Mouse (Mus musculus) MEL (cell line): ENCODE data around the gene Mrtfb. TPM values are rescaled to one million over a fixed set of nuclear protein-coding genes. Genes with fewer than 3 reads are reported as not detected.

Experiments
- DNase-seq: peaks from one replicate; pipeline ENCODE4 v3.0.0; 2011; ENCODE audit warnings: low read depth, low spot score
- H3K27ac ChIP-seq: 2 replicates; pipeline ENCODE4 v1.5.1; 2012; ENCODE audit warnings: low read depth, mild to moderate bottlenecking, control low read depth, low read length, moderate library complexity; ENCODE audit not compliant: control insufficient read depth
- H3K27me3 ChIP-seq, 2 experiments: fragments of 150-350 bp in 1 of 2; sonication (generic) in 1 of 2; 2 replicates each; pipeline ENCODE4 v1.6.1; 2012; ENCODE audit warnings: low read length in 2 of 2, mild to moderate bottlenecking in 2 of 2, improper control_type of control experiment in 1 of 2, moderate library complexity in 1 of 2; ENCODE audit not compliant: insufficient read depth in 2 of 2, control insufficient read depth in 1 of 2
- H3K36me3 ChIP-seq, 2 experiments: 2 replicates each; pipeline ENCODE4 v1.6.1; 2012 to 2014; ENCODE audit warnings: low read length in 2 of 2, improper control_type of control experiment in 1 of 2, inconsistent platforms in 1 of 2, mild to moderate bottlenecking in 1 of 2; ENCODE audit not compliant: insufficient read depth in 2 of 2, control insufficient read depth in 1 of 2
- H3K4me1 ChIP-seq, 2 experiments: fragments of 150-350 bp in 1 of 2; sonication (generic) in 1 of 2; 2 replicates each; pipeline ENCODE4 v1.6.1; 2012; ENCODE audit warnings: low read length in 2 of 2, improper control_type of control experiment in 1 of 2, mild to moderate bottlenecking in 1 of 2; ENCODE audit not compliant: insufficient read depth in 2 of 2, control insufficient read depth in 1 of 2
- H3K4me3 ChIP-seq, 2 experiments: fragments of 150-350 bp in 1 of 2; sonication (generic) in 1 of 2; 2 replicates each; pipeline ENCODE4 v1.5.1; 2012; ENCODE audit warnings: low read depth in 2 of 2, low read length in 2 of 2, mild to moderate bottlenecking in 2 of 2, moderate library complexity in 2 of 2, control low read depth in 1 of 2, improper control_type of control experiment in 1 of 2; ENCODE audit not compliant: control insufficient read depth in 1 of 2, insufficient read depth in 1 of 2
- H3K79me2 ChIP-seq: 2 replicates; pipeline ENCODE4 v1.6.1; 2012; ENCODE audit warnings: mild to moderate bottlenecking, low read length, moderate library complexity; ENCODE audit not compliant: control insufficient read depth, poor library complexity, insufficient read depth
- H3K9ac ChIP-seq: 2 replicates; pipeline ENCODE4 v1.6.1; 2012; ENCODE audit warnings: low read depth, mild to moderate bottlenecking, control low read depth, low read length, moderate library complexity; ENCODE audit not compliant: control insufficient read depth, poor library complexity, severe bottlenecking
- H3K9me3 ChIP-seq: fragments of 150-350 bp; sonication (generic); replicated peaks from 2 replicates; pipeline ENCODE4 v1.6.1; 2012; ENCODE audit warnings: mild to moderate bottlenecking, low read length, improper control_type of control experiment, moderate library complexity; ENCODE audit not compliant: insufficient read depth
- BHLHE40 ChIP-seq: IDR thresholded peaks from 2 replicates; pipeline ENCODE4 v1.6.1; 2012; ENCODE audit warnings: low read depth, mild to moderate bottlenecking, inconsistent platforms, low read length, improper control_type of control experiment, borderline replicate concordance
- CHD2 ChIP-seq: IDR thresholded peaks from 2 replicates; pipeline ENCODE4 v1.6.1; 2011; ENCODE audit warnings: low read length, improper control_type of control experiment
- CTCF ChIP-seq, 3 experiments: IDR thresholded peaks in 2 of 3; conservative IDR thresholded peaks in 1 of 3; 2 replicates each; pipeline ENCODE4 v1.5.1; 2011 to 2012; ENCODE audit warnings: low read length in 3 of 3, low read depth in 2 of 3, mild to moderate bottlenecking in 2 of 3, improper control_type of control experiment in 1 of 3, inconsistent platforms in 1 of 3, mixed read lengths in 1 of 3, moderate library complexity in 1 of 3; ENCODE audit not compliant: control insufficient read depth in 1 of 3, insufficient read depth in 1 of 3, poor library complexity in 1 of 3, severe bottlenecking in 1 of 3
- ELF1 ChIP-seq: IDR thresholded peaks from 2 replicates; pipeline ENCODE4 v1.6.1; 2014; ENCODE audit warnings: low read depth, mild to moderate bottlenecking, inconsistent platforms, low read length, improper control_type of control experiment, moderate library complexity
- EP300 ChIP-seq, 2 experiments: IDR thresholded peaks; 2 replicates each; pipeline ENCODE4 v1.6.1; 2011; ENCODE audit warnings: improper control_type of control experiment in 2 of 2, low read length in 2 of 2, low read depth in 1 of 2, mild to moderate bottlenecking in 1 of 2
- GABPA ChIP-seq: IDR thresholded peaks from 2 replicates; pipeline ENCODE4 v1.6.1; 2012; ENCODE audit warnings: low read depth, mild to moderate bottlenecking, inconsistent platforms, low read length, improper control_type of control experiment, moderate library complexity
- GATA1 ChIP-seq: IDR thresholded peaks from 2 replicates; pipeline ENCODE4 v1.6.1; 2011; ENCODE audit warnings: low read depth, low read length, improper control_type of control experiment
- HCFC1 ChIP-seq: IDR thresholded peaks from 2 replicates; pipeline ENCODE4 v1.6.1; 2012; ENCODE audit warnings: low read depth, mild to moderate bottlenecking, inconsistent platforms, low read length, improper control_type of control experiment, moderate library complexity
- KAT2A ChIP-seq: conservative IDR thresholded peaks from 2 replicates; pipeline ENCODE4 v1.6.1; 2012; ENCODE audit warnings: low read depth, low read length, improper control_type of control experiment, inconsistent platforms
- MAX ChIP-seq: IDR thresholded peaks from 2 replicates; pipeline ENCODE4 v1.6.1; 2011; ENCODE audit warnings: low read length, improper control_type of control experiment
- MAZ ChIP-seq: IDR thresholded peaks from 2 replicates; pipeline ENCODE4 v1.6.1; 2012; ENCODE audit warnings: low read depth, mild to moderate bottlenecking, inconsistent platforms, low read length, improper control_type of control experiment
- MEF2A ChIP-seq: IDR thresholded peaks from 2 replicates; pipeline ENCODE4 v1.6.1; 2014; ENCODE audit warnings: low read depth, mild to moderate bottlenecking, inconsistent platforms, low read length, improper control_type of control experiment; ENCODE audit not compliant: poor library complexity, insufficient replicate concordance, severe bottlenecking; ENCODE audit errors: extremely low read depth
- MXI1 ChIP-seq: IDR thresholded peaks from 2 replicates; pipeline ENCODE4 v1.6.1; 2011; ENCODE audit warnings: mild to moderate bottlenecking, low read depth, low read length, improper control_type of control experiment
- MYC ChIP-seq: IDR thresholded peaks from 2 replicates; pipeline ENCODE4 v1.6.1; 2011; ENCODE audit warnings: low read depth, mild to moderate bottlenecking, low read length, improper control_type of control experiment, moderate library complexity
- NELFE ChIP-seq: IDR thresholded peaks from 2 replicates; pipeline ENCODE4 v1.6.1; 2011; ENCODE audit warnings: low read depth, low read length, improper control_type of control experiment
- POLR2A ChIP-seq, 2 experiments: IDR thresholded peaks; 2 replicates each; pipeline ENCODE4 v1.6.1; 2011 to 2012; ENCODE audit warnings: low read length in 2 of 2, mild to moderate bottlenecking in 2 of 2, control low read depth in 1 of 2, improper control_type of control experiment in 1 of 2, low read depth in 1 of 2, moderate library complexity in 1 of 2; ENCODE audit not compliant: control insufficient read depth in 1 of 2, insufficient read depth in 1 of 2, poor library complexity in 1 of 2
- RCOR1 ChIP-seq: IDR thresholded peaks from 2 replicates; pipeline ENCODE4 v1.6.1; 2012; ENCODE audit warnings: low read depth, mild to moderate bottlenecking, inconsistent platforms, low read length, improper control_type of control experiment
- SIN3A ChIP-seq: IDR thresholded peaks from 2 replicates; pipeline ENCODE4 v1.6.1; 2012; ENCODE audit warnings: low read length, improper control_type of control experiment, inconsistent platforms
- SMC3 ChIP-seq: IDR thresholded peaks from 2 replicates; pipeline ENCODE4 v1.6.1; 2011; ENCODE audit warnings: low read depth, low read length, improper control_type of control experiment
- TCF12 ChIP-seq: IDR thresholded peaks from 2 replicates; pipeline ENCODE4 v1.6.1; 2014; ENCODE audit warnings: low read depth, mild to moderate bottlenecking, inconsistent platforms, low read length, improper control_type of control experiment, moderate library complexity
- USF2 ChIP-seq, 2 experiments: IDR thresholded peaks; 2 replicates each; pipeline ENCODE4 v1.6.1; 2011 to 2012; ENCODE audit warnings: improper control_type of control experiment in 2 of 2, low read length in 2 of 2, borderline replicate concordance in 1 of 2, inconsistent platforms in 1 of 2, low read depth in 1 of 2, mild to moderate bottlenecking in 1 of 2; ENCODE audit not compliant: insufficient read depth in 1 of 2
- ZC3H11A ChIP-seq: IDR thresholded peaks from 2 replicates; pipeline ENCODE4 v1.6.1; 2012; ENCODE audit warnings: low read depth, mild to moderate bottlenecking, inconsistent platforms, low read length, improper control_type of control experiment
- ZMIZ1 ChIP-seq: IDR thresholded peaks from 2 replicates; pipeline ENCODE4 v1.6.1; 2012; ENCODE audit warnings: low read depth, mild to moderate bottlenecking, inconsistent platforms, low read length, improper control_type of control experiment, moderate library complexity
- polyA plus RNA-seq, 2 experiments: library from polyadenylated mRNA; stranded (reverse) in 1 of 2; unstranded in 1 of 2; fragments of >175 nt in 1 of 2; fragments of >200 nt in 1 of 2; gene quantifications; 2 replicates each; pipeline versions ENCODE4 v1.2.1 to v1.2.4; 2012; ENCODE audit warnings: low replicate concordance in 2 of 2, low read depth in 1 of 2; ENCODE audit not compliant: insufficient read length in 2 of 2, insufficient read depth in 1 of 2, missing spikeins in 1 of 2
- total RNA-seq: library from RNA; depleted of rRNA; stranded (reverse); fragments of 300-350 nt; gene quantifications from 2 replicates; pipeline ENCODE4 v1.2.3, GENCODE M21; 2012

The Mrtfb gene
- total and polyA plus RNA-seq, 3 experiments, result 2.7 to 6.6 TPM; not detected in 1

GRCm38 (mm10) chr16:13443764-13444163 is 187.5 kb downstream of the Mrtfb start:
- TF ChIP-seq SIN3A (0 out of 2 replicates have a peak, but pooled peaks have one; percentile 24), MAZ (0 out of 2 replicates have a peak, but pooled peaks have one; percentile 28), CHD2 (no peak)
- Histone ChIP-seq H3K4me3 (no peak overlapping the region), H3K9ac (no peak overlapping the region), H3K79me2 (peaks cover 3% of the 10 kb centered on the region; the same call in 1 of the 2 replicates), H3K27me3 (peaks cover 0 to 2% of the 10 kb centered on the region in 2 experiments; a peak in 1 of 4 replicates), H3K4me1 (peaks cover 2 to 19% of the 10 kb centered on the region in 2 experiments; a peak in 3 of 4 replicates), H3K36me3 (peaks cover 0 to 3% of the 10 kb centered on the region in 2 experiments; a peak in 1 of 4 replicates), H3K9me3 (no peaks in the 10 kb centered on the region), H3K27ac (no peak overlapping the region)
- peak; percentile 42 for DNase-seq

DNA sequence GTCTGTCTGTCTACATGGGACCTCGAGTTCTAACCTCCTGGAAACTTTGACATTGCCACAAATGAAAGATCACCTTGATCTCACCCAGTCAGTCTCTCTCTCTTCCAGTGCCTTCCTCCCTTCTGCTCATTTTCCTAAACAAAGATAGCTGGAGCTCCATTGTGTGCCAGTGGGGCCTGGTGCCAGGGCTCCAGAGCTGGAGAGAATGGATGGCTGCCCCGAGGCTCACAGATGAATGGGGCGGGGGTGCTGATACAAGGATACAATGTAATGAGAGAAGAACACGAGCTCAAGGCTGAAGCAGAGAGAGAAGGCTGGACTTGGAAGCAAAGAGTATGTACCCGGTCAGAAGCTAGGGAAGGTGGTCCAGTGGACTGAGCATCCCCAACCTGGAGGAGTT is 189.2 kb downstream of the Mrtfb start:
- Histone ChIP-seq H3K27me3 (peaks cover 0 to 2% of the 10 kb centered on the region in 2 experiments; a peak in 1 of 4 replicates), H3K4me1 (peaks cover 2 to 19% of the 10 kb centered on the region in 2 experiments; a peak in 3 of 4 replicates)
- TF ChIP-seq CTCF (IDR thresholded peaks at IDR 0.05 in 2 of 3, conservative IDR thresholded peaks at IDR 0.05 in 1 of 3; ENCODE audit: control insufficient read depth in 1 of 3, insufficient read depth in 1 of 3, low read depth in 2 of 3, low read length in 3 of 3, poor library complexity in 1 of 3, severe bottlenecking in 1 of 3), result no peak
- TF ChIP-seq GABPA, result no peak
- no peak for TF ChIP-seq EP300 (IDR thresholded peaks at IDR 0.05; ENCODE audit: low read depth in 1 of 2, low read length in 2 of 2)
- no peak for TF ChIP-seq MEF2A
- no peak for TF ChIP-seq NELFE
- TF ChIP-seq GATA1, result no peak
- no peak for TF ChIP-seq SMC3
- no peak for TF ChIP-seq MXI1
- no peak for TF ChIP-seq TCF12
- TF ChIP-seq KAT2A, result no peak
- TF ChIP-seq POLR2A (IDR thresholded peaks at IDR 0.05; ENCODE audit: control insufficient read depth in 1 of 2, insufficient read depth in 1 of 2, low read depth in 1 of 2, low read length in 2 of 2, poor library complexity in 1 of 2), result no peak
- TF ChIP-seq ELF1, result no peak
- TF ChIP-seq HCFC1, result no peak
- TF ChIP-seq ZC3H11A, result no peak
- TF ChIP-seq USF2 (IDR thresholded peaks at IDR 0.05; ENCODE audit: borderline replicate concordance in 1 of 2, insufficient read depth in 1 of 2, low read depth in 1 of 2, low read length in 2 of 2), result no peak
- TF ChIP-seq RCOR1, result no peak
- no peak for TF ChIP-seq BHLHE40
- TF ChIP-seq MYC, result no peak
- no peak for TF ChIP-seq MAX
- no peak for TF ChIP-seq ZMIZ1

More for the DNA sequence above, 189.2 kb downstream of the Mrtfb start:
- Histone ChIP-seq H3K9ac (no peak overlapping the region), H3K79me2 (peaks cover 3% of the 10 kb centered on the region; the same call in 1 of the 2 replicates), H3K36me3 (peaks cover 0 to 3% of the 10 kb centered on the region in 2 experiments; a peak in 1 of 4 replicates), H3K27ac (no peak overlapping the region), H3K4me3 (no peak overlapping the region), H3K9me3 (no peaks in the 10 kb centered on the region)
- no peak for DNase-seq
